Mouse (Mus musculus) C2C12 (cell line): Measurements from ENCODE around the gene 9930022D16Rik. TPM values are rescaled to one million over a fixed set of nuclear protein-coding genes. Genes with fewer than 3 reads are reported as not detected.

Experiments
- H3K27me3 ChIP-seq: one replicate; pipeline ENCODE4 v1.6.1; 2011; ENCODE audit not compliant: control insufficient read depth, insufficient read depth, insufficient read length
- H3K36me3 ChIP-seq: one replicate; pipeline ENCODE4 v1.6.1; 2011; ENCODE audit not compliant: control insufficient read depth, insufficient read depth
- H3K4me3 ChIP-seq: one replicate; pipeline ENCODE4 v1.5.1; 2011; ENCODE audit warnings: mild to moderate bottlenecking, control low read depth; ENCODE audit not compliant: poor library complexity, insufficient read depth, severe bottlenecking
- H3K79me2 ChIP-seq: one replicate; pipeline ENCODE4 v1.6.1; 2011; ENCODE audit not compliant: control insufficient read depth, insufficient read depth
- H3K79me3 ChIP-seq: one replicate; pipeline ENCODE4 v1.6.1; 2011; ENCODE audit warnings: low read depth, control low read depth
- H3ac ChIP-seq: one replicate; pipeline ENCODE3; 2011; ENCODE audit warnings: low read depth; ENCODE audit not compliant: control insufficient read depth, insufficient read length
- CEBPB ChIP-seq: IDR thresholded peaks from one replicate; pipeline ENCODE4 v1.6.1; 2011; ENCODE audit warnings: low read depth, mild to moderate bottlenecking, control low read depth, moderate library complexity
- CTCF ChIP-seq: IDR thresholded peaks from one replicate; pipeline ENCODE4 v1.5.1; 2011; ENCODE audit not compliant: control insufficient read depth, insufficient read depth, insufficient read length
- FOSL1 ChIP-seq: IDR thresholded peaks from one replicate; pipeline ENCODE4 v1.8.0; 2011; ENCODE audit warnings: mild to moderate bottlenecking, low read length; ENCODE audit not compliant: poor library complexity, insufficient read depth, severe bottlenecking
- MAX ChIP-seq: IDR thresholded peaks from one replicate; pipeline ENCODE4 v1.6.1; 2011; ENCODE audit warnings: mild to moderate bottlenecking, control low read depth
- MYOD1 ChIP-seq: IDR thresholded peaks from one replicate; pipeline ENCODE4 v1.6.1; 2011; ENCODE audit warnings: low read depth; ENCODE audit not compliant: control insufficient read depth, insufficient read length
- MYOG ChIP-seq: IDR thresholded peaks from one replicate; pipeline ENCODE4 v1.6.1; 2011; ENCODE audit not compliant: control insufficient read depth, insufficient read length; ENCODE audit errors: extremely low read depth
- USF1 ChIP-seq: IDR thresholded peaks from one replicate; pipeline ENCODE4 v1.6.1; 2011; ENCODE audit warnings: low read depth, mild to moderate bottlenecking, control low read depth, moderate library complexity
- polyA plus RNA-seq: library from polyadenylated mRNA; unstranded; fragments of >200 nt; fragmentation: generic; extraction: Trizol; gene quantifications from one replicate; pipeline ENCODE4 v1.2.1, GENCODE M21; 2012; ENCODE audit warnings: missing spikeins

9930022D16Rik gene
- polyA plus RNA-seq, 1 experiment: not detected

GRCm38 (mm10) chr11:109417472-109418040 is 3.8 kb downstream of the 9930022D16Rik start:
- Histone ChIP-seq H3K4me3 (no peak overlapping the region), H3K79me2 (no peaks in the 10 kb centered on the region), H3ac (no peak overlapping the region), H3K79me3 (no peaks in the 10 kb centered on the region), H3K27me3 (no peaks in the 10 kb centered on the region), H3K36me3 (no peaks in the 10 kb centered on the region)
- no peak for TF ChIP-seq USF1
- no peak for TF ChIP-seq MYOG
- no peak for TF ChIP-seq MAX
- TF ChIP-seq FOSL1: no peak

GRCm38 (mm10) chr11:109419461-109419860 is 5.7 kb downstream of the 9930022D16Rik start:
- Histone ChIP-seq H3K79me3 (no peaks in the 10 kb centered on the region), H3ac (no peak overlapping the region), H3K79me2 (no peaks in the 10 kb centered on the region), H3K4me3 (no peak overlapping the region), H3K36me3 (no peaks in the 10 kb centered on the region), H3K27me3 (no peaks in the 10 kb centered on the region)
- TF ChIP-seq CTCF (no peak), FOSL1 (no peak), MAX (no peak), USF1 (no peak), CEBPB (no peak), MYOG (no peak), MYOD1 (no peak)

- TF ChIP-seq USF1 (no peak), CTCF (no peak), CEBPB (no peak)
- no peaks in the 10 kb centered on the region for H3K79me3 ChIP-seq
- no peak overlapping the region for H3ac ChIP-seq
- H3K4me3 ChIP-seq: no peak overlapping the region
- H3K36me3 ChIP-seq: no peaks in the 10 kb centered on the region
- H3K27me3 ChIP-seq: no peaks in the 10 kb centered on the region
- no peaks in the 10 kb centered on the region for H3K79me2 ChIP-seq
These were observed 6.3 kb downstream of the 9930022D16Rik start for GRCm38 (mm10) chr11:109419961-109420566.

- Histone ChIP-seq H3ac (no peak overlapping the region), H3K27me3 (no peaks in the 10 kb centered on the region), H3K79me3 (no peaks in the 10 kb centered on the region), H3K79me2 (no peaks in the 10 kb centered on the region), H3K4me3 (no peak overlapping the region), H3K36me3 (no peaks in the 10 kb centered on the region)
- no peak for TF ChIP-seq USF1
- TF ChIP-seq MYOD1: no peak
- no peak for TF ChIP-seq CTCF
- TF ChIP-seq MYOG: no peak
- TF ChIP-seq CEBPB: no peak
- TF ChIP-seq FOSL1: no peak
- no peak for TF ChIP-seq MAX
These were observed 6.8 kb downstream of the 9930022D16Rik start for GRCm38 (mm10) chr11:109420567-109420962.

- Histone ChIP-seq H3K79me2 (no peaks in the 10 kb centered on the region), H3K79me3 (no peaks in the 10 kb centered on the region), H3K4me3 (no peak overlapping the region), H3ac (no peak overlapping the region), H3K36me3 (no peaks in the 10 kb centered on the region), H3K27me3 (no peaks in the 10 kb centered on the region)
- TF ChIP-seq FOSL1 (no peak), MYOD1 (no peak), MAX (no peak), CEBPB (no peak), CTCF (no peak)
These were observed 7.5 kb downstream of the 9930022D16Rik start for GRCm38 (mm10) chr11:109421205-109421604.

GRCm38 (mm10) chr11:109422263-109422662 is 8.5 kb downstream of the 9930022D16Rik start:
- H3K36me3 ChIP-seq: no peaks in the 10 kb centered on the region
- no peak for TF ChIP-seq USF1
- no peak for TF ChIP-seq MYOG
- no peak for TF ChIP-seq CTCF
- TF ChIP-seq MYOD1: no peak
- no peak for TF ChIP-seq FOSL1
- TF ChIP-seq MAX: no peak
- TF ChIP-seq CEBPB: no peak
- H3K79me3 ChIP-seq: peaks cover 2% of the 10 kb centered on the region
- H3ac ChIP-seq: no peak overlapping the region
- H3K27me3 ChIP-seq: no peaks in the 10 kb centered on the region
- H3K4me3 ChIP-seq: no peak overlapping the region
- H3K79me2 ChIP-seq: peaks cover 8% of the 10 kb centered on the region
